Mouse (Mus musculus) liver, adult 2 months (tissue): ENCODE results near the gene Cd59a.
"Not testable (repeated sequence)": the region's sequence is repeated elsewhere in the genome, so short reads cannot be mapped to it uniquely, and the experiment has no call there.

Experiments used
- CTCF ChIP-seq: fragments of 200-500 bp; IDR thresholded peaks from 2 replicates; pipeline ENCODE4 v1.5.1; 2011; ENCODE audit warnings: low read depth, low read length, control low read depth
- POLR2A ChIP-seq: fragments of 200-500 bp; IDR thresholded peaks from 2 replicates; pipeline ENCODE4 v1.6.1; 2011; ENCODE audit warnings: low read length, control low read depth; ENCODE audit not compliant: insufficient read depth; ENCODE audit errors: extremely low read depth

DNA sequence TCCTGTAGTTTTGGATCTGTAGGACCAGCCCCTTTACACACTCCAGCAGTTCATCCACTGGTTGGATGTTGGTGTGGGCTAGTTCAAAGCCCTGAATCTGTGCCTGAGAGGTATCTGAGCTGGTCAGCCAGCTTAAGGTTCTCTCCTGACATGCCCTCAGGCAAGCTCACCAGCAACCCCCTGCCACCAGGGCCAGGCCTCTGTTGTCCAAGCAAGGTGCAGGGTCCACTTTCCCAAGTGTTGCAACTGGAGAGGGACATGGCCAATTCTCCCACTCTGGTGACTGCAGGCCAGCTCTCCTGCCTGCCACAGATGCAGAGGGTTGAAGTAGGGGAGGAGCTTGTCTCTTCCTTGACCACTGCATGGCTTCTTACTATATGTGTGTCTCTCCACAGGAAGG is 11.6 kb upstream of the Cd59a start:
- TF ChIP-seq CTCF, result 0 out of 2 replicates have a peak, but pooled peaks have one; percentile 5
- not testable (repeated sequence) for TF ChIP-seq POLR2A
